Mouse (Mus musculus) intestine, postnatal 0 days (tissue): ENCODE data around the gene Mical2. TPM values are rescaled to one million over a fixed set of nuclear protein-coding genes. Genes with fewer than 3 reads are reported as not detected.

Experiments
- ATAC-seq: fragments of 200-750 bp; cut with Nextera tagmentation; 2 replicates; pipeline ENCODE4 v1.8.0; 2017; ENCODE audit warnings: mild to moderate bottlenecking, moderate TSS enrichment, moderate library complexity
- H3K27ac ChIP-seq: fragments of 300-500 bp; sonication (generic); 2 replicates; pipeline ENCODE4 v1.5.1; 2014; ENCODE audit warnings: mild to moderate bottlenecking, low read depth, low read length, moderate library complexity
- H3K27me3 ChIP-seq: fragments of 300-500 bp; sonication (generic); replicated peaks from 2 replicates; pipeline ENCODE4 v1.6.1; 2014; ENCODE audit warnings: low read length, mixed read lengths; ENCODE audit not compliant: control insufficient read depth, insufficient read depth
- H3K36me3 ChIP-seq: fragments of 300-500 bp; sonication (generic); 2 replicates; pipeline ENCODE4 v1.6.1; 2014; ENCODE audit warnings: mild to moderate bottlenecking, moderate library complexity; ENCODE audit not compliant: control insufficient read depth, insufficient read depth
- H3K4me1 ChIP-seq: fragments of 300-500 bp; sonication (generic); replicated peaks from 2 replicates; pipeline ENCODE4 v1.6.1; 2014; ENCODE audit warnings: antibody characterized with exemption, low read length, mixed read lengths; ENCODE audit not compliant: control insufficient read depth, insufficient read depth
- H3K4me2 ChIP-seq: fragments of 300-500 bp; sonication (generic); replicated peaks from 2 replicates; pipeline ENCODE4 v1.6.1; 2014; ENCODE audit warnings: low read depth, mild to moderate bottlenecking, moderate library complexity
- H3K4me3 ChIP-seq: fragments of 300-500 bp; sonication (generic); 2 replicates; pipeline ENCODE4 v1.5.1; 2014; ENCODE audit warnings: low read depth, low read length
- H3K9ac ChIP-seq: fragments of 300-500 bp; sonication (generic); 2 replicates; pipeline ENCODE4 v1.6.1; 2014; ENCODE audit warnings: mild to moderate bottlenecking, low read depth, low read length
- H3K9me3 ChIP-seq: fragments of 300-500 bp; sonication (generic); 2 replicates; pipeline ENCODE4 v1.6.1; 2016; ENCODE audit warnings: mixed run types; ENCODE audit not compliant: control insufficient read depth
- CTCF ChIP-seq: sonication (generic); IDR thresholded peaks from 2 replicates; pipeline ENCODE4 v1.5.1; 2016; ENCODE audit warnings: low read depth, mild to moderate bottlenecking, control low read depth, antibody characterized with exemption, moderate library complexity
- WGBS: fragments of 180-500 bp; shearing (Covaris S2); extraction: QIAGEN DNeasy Blood & Tissue Kit; methylation state at CpG from one replicate; pipeline ENCODE4 v1.1.7; 2014; 5-methylcytosine and 5-hydroxymethylcytosine counted together
- polyA plus RNA-seq: library from polyadenylated mRNA; unstranded; fragments of >200 nt; fragmentation: Nextera tagmentation; extraction: Ambion mirVana; gene quantifications from 2 replicates; pipeline ENCODE4 v1.2.1, GENCODE M21; 2015

The Mical2 gene
- polyA plus RNA-seq, 1 experiment from 2014 or later = 13.0 TPM

DNA sequence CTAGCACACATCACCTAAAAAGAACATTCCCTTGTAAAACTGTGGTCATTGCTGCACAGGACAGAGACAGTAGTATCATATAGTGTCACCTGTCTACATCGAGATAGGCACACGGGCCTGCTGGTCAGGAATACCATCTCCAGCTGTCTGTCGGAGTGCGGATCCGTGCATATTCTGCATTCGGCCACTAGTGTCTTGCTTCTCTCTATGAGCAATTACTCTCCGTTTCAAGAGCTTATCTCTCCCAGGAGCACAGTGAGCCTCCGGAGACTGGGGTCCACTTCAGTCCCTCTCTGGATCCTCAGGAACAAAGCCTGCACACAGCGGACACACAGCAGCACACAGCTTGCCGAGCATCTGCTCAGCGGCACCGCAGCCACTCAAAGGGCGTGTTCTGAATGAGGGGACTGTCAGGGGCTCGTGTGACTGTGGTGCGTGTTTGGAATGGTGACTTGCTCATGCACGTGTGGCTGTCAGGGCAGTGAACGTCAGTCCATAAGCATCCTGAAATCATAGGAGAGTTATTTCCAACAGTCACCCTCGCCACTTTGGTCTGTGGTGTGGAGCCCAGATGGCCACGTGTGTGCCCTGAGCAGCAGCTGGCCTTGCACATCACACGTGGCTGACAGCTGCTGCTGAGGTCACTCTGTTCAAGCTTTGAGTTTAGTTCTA lies 3.3 kb downstream of the Mical2 start:
- H3K9ac ChIP-seq = no peak overlapping the region
- no peak for ATAC-seq
- WGBS = 57% methylated on average over 20 of the region's 20 CpGs

GRCm38 (mm10) chr7:112231731-112232130 lies 6.1 kb downstream of the Mical2 start:
- no peak overlapping the region for H3K27ac ChIP-seq
- peaks cover 6% of the 10 kb centered on the region; the same call in 1 of the 2 replicates for H3K36me3 ChIP-seq
- no peak for TF ChIP-seq CTCF
- H3K27me3 ChIP-seq = no peaks in the 10 kb centered on the region
- no peaks in the 10 kb centered on the region; the same call in 1 of the 2 replicates for H3K4me1 ChIP-seq
- no peaks in the 10 kb centered on the region for H3K9me3 ChIP-seq
- H3K4me3 ChIP-seq = no peak overlapping the region
- WGBS = 81% methylated on average over 7 of the region's 7 CpGs
- H3K4me2 ChIP-seq = no peak overlapping the region
- ATAC-seq = no peak
- H3K9ac ChIP-seq = no peak overlapping the region

More for the DNA sequence above, 3.3 kb downstream of the Mical2 start:
- Histone ChIP-seq H3K27me3 (no peaks in the 10 kb centered on the region), H3K4me3 (no peak overlapping the region), H3K9me3 (no peaks in the 10 kb centered on the region), H3K36me3 (no peaks in the 10 kb centered on the region), H3K4me1 (peaks cover 4% of the 10 kb centered on the region; the same call in 1 of the 2 replicates), H3K4me2 (no peak overlapping the region), H3K27ac (no peak overlapping the region)
- peak; percentile 12; the same call in 1 of the 2 replicates for TF ChIP-seq CTCF

DNA sequence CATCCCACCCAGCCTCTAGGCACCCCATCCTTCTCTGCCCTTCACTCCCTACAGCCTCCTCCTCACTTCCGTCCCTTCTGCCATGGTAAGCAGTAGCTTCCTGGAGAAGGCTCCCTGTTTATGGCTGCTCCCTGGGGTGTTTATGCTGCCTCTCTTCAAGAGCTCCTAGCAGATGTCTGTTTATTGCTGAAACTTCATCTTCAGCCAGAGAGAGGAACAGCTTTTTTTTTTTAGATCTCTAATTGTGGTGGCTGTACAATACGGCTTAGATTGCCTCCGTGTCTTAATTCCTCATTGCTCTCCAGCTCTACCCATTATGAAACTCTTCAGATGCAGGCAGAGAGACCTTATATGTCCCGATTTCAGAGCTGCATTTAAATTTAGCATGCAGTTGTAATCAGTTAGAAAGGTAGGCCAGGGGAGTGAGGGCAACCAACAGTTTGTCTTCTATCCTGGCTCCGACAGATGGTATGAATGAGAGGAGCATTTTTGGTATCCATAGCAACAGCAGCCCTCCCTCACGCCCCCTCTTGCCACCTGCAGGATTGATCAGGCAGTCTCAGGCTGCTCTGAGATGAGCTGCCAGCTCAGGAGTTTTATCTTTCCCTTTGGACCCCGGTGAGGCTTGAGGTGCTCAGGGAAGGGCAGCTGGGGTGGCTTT lies 7.8 kb downstream of the Mical2 start:
- Histone ChIP-seq H3K9ac (no peak overlapping the region), H3K4me2 (0 out of 2 replicates have a peak overlapping the region, but pooled peaks have one; percentile 17), H3K27ac (peak overlapping the region; percentile 35), H3K4me1 (0 out of 2 replicates have a peak, but pooled peaks cover 2% of the 10 kb centered on the region), H3K9me3 (no peaks in the 10 kb centered on the region), H3K36me3 (peaks cover 6% of the 10 kb centered on the region; the same call in 1 of the 2 replicates), H3K4me3 (no peak overlapping the region), H3K27me3 (no peaks in the 10 kb centered on the region)
- no peak for TF ChIP-seq CTCF
- ATAC-seq = peak; percentile 37
- 29% methylated on average over 7 of the region's 7 CpGs for WGBS

DNA sequence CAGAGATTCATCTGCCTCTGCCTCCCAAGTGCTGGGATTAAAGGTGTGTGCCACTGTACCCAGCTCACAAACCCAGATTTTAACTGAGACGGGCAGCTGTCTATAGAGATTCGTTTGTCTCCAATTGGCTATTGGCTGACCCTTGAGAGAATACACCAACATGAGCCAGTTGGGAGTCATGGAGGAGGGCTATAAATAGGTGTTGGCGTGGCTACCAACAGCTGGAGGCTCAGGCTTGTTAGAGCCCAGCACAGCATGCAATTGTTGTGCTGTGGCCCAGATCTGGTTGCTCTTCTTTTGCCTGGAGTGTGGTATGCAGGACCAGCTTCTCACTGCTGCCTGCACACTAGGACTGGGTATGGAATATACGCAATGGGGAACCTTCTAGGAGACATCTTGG lies 8.8 kb downstream of the Mical2 start:
- H3K27ac ChIP-seq = no peak overlapping the region
- H3K36me3 ChIP-seq = peaks cover 6% of the 10 kb centered on the region; the same call in 1 of the 2 replicates
- 87% methylated on average over 4 of the region's 4 CpGs for WGBS
- no peaks in the 10 kb centered on the region for H3K9me3 ChIP-seq
- TF ChIP-seq CTCF = no peak
- no peak overlapping the region for H3K4me2 ChIP-seq
- no peaks in the 10 kb centered on the region for H3K27me3 ChIP-seq
- ATAC-seq = no peak
- H3K4me3 ChIP-seq = no peak overlapping the region
- H3K4me1 ChIP-seq = peaks cover 8% of the 10 kb centered on the region; the same call in 1 of the 2 replicates
- H3K9ac ChIP-seq = no peak overlapping the region

DNA sequence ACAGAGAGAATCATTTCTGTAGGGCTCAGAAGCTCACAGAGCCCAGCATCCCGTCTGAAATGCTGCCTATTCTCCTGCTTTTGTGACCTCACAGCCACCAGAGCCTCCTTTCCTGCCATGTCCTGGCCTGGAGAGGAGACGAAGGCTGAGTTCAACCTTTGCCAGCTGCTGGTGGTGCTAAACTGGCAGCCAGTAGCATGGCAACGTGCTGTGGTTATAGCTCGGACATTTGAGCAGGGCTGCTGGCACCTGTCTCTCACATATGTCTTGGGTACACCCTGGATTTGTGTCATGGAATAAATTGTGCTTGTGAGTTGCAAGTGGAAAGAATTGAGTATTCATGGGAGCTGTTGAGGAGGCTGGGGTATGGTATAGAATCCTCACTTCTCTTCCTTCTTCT lies 9.8 kb downstream of the Mical2 start:
- Histone ChIP-seq H3K27me3 (no peaks in the 10 kb centered on the region), H3K36me3 (peaks cover 6% of the 10 kb centered on the region; the same call in 1 of the 2 replicates), H3K4me1 (peaks cover 11% of the 10 kb centered on the region; the same call in 1 of the 2 replicates), H3K27ac (no peak overlapping the region), H3K4me2 (no peak overlapping the region), H3K4me3 (no peak overlapping the region), H3K9ac (no peak overlapping the region), H3K9me3 (no peaks in the 10 kb centered on the region)
- no peak for ATAC-seq
- TF ChIP-seq CTCF = no peak
- 89% methylated on average over 4 of the region's 4 CpGs for WGBS

DNA sequence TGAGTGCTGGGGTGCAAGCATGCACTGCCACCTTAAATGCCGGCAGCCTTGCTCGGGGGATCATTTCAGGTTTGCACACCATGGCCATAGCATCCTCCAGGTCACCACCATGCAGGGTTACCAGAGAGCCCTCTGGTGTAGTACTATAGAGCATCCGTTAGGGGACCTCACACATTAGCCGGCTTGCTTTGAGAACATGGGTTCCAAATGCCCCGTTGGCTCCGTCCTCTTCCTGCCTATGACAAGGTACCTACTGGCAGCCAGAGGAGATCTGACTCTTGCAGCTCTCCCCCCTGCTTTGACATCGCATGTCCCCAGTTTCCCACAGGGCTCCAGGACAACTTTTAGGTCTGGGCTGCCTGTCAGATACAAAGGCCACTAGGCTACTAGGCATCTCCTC lies 11.6 kb downstream of the Mical2 start:
- no peak for ATAC-seq
- WGBS = 90% methylated on average over 7 of the region's 7 CpGs
- no peak overlapping the region for H3K9ac ChIP-seq
- H3K4me2 ChIP-seq = no peak overlapping the region
- H3K9me3 ChIP-seq = no peaks in the 10 kb centered on the region
- no peaks in the 10 kb centered on the region for H3K27me3 ChIP-seq
- H3K27ac ChIP-seq = no peak overlapping the region
- peaks cover 6% of the 10 kb centered on the region; the same call in 1 of the 2 replicates for H3K36me3 ChIP-seq
- no peak for TF ChIP-seq CTCF
- peaks cover 11% of the 10 kb centered on the region; the same call in 1 of the 2 replicates for H3K4me1 ChIP-seq
- no peak overlapping the region for H3K4me3 ChIP-seq
